ENCODE assay signal across 8 mouse cellular contexts in genomic region chr9:29585746-29586380, GRCm38 (mm10).
DNase-seq lines count a peak whose midpoint lies in the region; ATAC-seq and TF ChIP-seq lines count a peak whose summit lies in the region.

No protein-coding gene starts in this region.

- no peaks in the 10 kb centered on the region for H3K27me3 ChIP-seq in midbrain, embryonic 10.5 days (ENCODE audit: low read depth, poor library complexity, severe bottlenecking)
- H3K27me3 ChIP-seq in midbrain, embryonic 15.5 days (replicated peaks), result no peaks in the 10 kb centered on the region
- no peaks in the 10 kb centered on the region for H3K27me3 ChIP-seq in hindbrain, postnatal 0 days (ENCODE audit: insufficient read depth, low read length)
- peaks cover 16% of the 10 kb centered on the region; the same call in 1 of the 2 replicates for H3K27me3 ChIP-seq in limb, embryonic 10.5 days (ENCODE audit: low read depth, poor library complexity, severe bottlenecking)

- no peak overlapping the region for H3K27ac ChIP-seq in midbrain, embryonic 10.5 days (replicated peaks)
- no peak overlapping the region for H3K27ac ChIP-seq in midbrain, embryonic 15.5 days
- no peak overlapping the region for H3K27ac ChIP-seq in hindbrain, postnatal 0 days
- H3K27ac ChIP-seq in limb, embryonic 10.5 days, result no peak overlapping the region

- TF ChIP-seq CTCF in hindbrain, postnatal 0 days (IDR thresholded peaks at IDR 0.05; ENCODE audit: low read depth), result peak; percentile 82

- peak; percentile 50 for DNase-seq in midbrain, embryonic 10.5 days (ENCODE audit: low spot score)
- peak; percentile 13 for DNase-seq in adrenal gland, adult 8-10 months
- DNase-seq in embryo, embryonic 10 days (ENCODE audit: low spot score), result peak; percentile 77
- peak; percentile 80 for DNase-seq in hindbrain, postnatal 0 days (ENCODE audit: low spot score)
- peak; percentile 72 for DNase-seq in limb, embryonic 10.5 days (ENCODE audit: low spot score)
- DNase-seq in right cerebral cortex, postnatal 36 days (ENCODE audit: low spot score in 2 of 2), result peak; percentile 66 to 69
- no peak for DNase-seq in thymus, adult 18-20 months

- 69% methylated on average over 8 of the region's 8 CpGs for WGBS in midbrain, embryonic 10.5 days
- 54% methylated on average over 8 of the region's 8 CpGs for WGBS in midbrain, embryonic 15.5 days
- WGBS in hindbrain, postnatal 0 days, result 48% methylated on average over 8 of the region's 8 CpGs
- 68% methylated on average over 8 of the region's 8 CpGs for WGBS in limb, embryonic 10.5 days

- H3K4me2 ChIP-seq in midbrain, embryonic 15.5 days, result no peak overlapping the region
- no peak overlapping the region for H3K4me2 ChIP-seq in hindbrain, postnatal 0 days (ENCODE audit: low read depth, low read length)

- H3K9ac ChIP-seq in midbrain, embryonic 15.5 days, result no peak overlapping the region
- H3K9ac ChIP-seq in hindbrain, postnatal 0 days (replicated peaks; ENCODE audit: low read length), result no peak overlapping the region

- H3K9me3 ChIP-seq in midbrain, embryonic 10.5 days (replicated peaks), result no peaks in the 10 kb centered on the region
- no peaks in the 10 kb centered on the region for H3K9me3 ChIP-seq in midbrain, embryonic 15.5 days
- no peaks in the 10 kb centered on the region for H3K9me3 ChIP-seq in hindbrain, postnatal 0 days (ENCODE audit: low read length)
- no peaks in the 10 kb centered on the region for H3K9me3 ChIP-seq in limb, embryonic 10.5 days (replicated peaks)

- ATAC-seq in midbrain, embryonic 15.5 days (replicated peaks), result no peak
- ATAC-seq in hindbrain, postnatal 0 days, result peak; percentile 45; the same call in 1 of the 2 replicates

- H3K36me3 ChIP-seq in midbrain, embryonic 10.5 days, result no peaks in the 10 kb centered on the region
- no peaks in the 10 kb centered on the region for H3K36me3 ChIP-seq in midbrain, embryonic 15.5 days (replicated peaks)
- no peaks in the 10 kb centered on the region for H3K36me3 ChIP-seq in hindbrain, postnatal 0 days (ENCODE audit: insufficient read depth, low read length)
- H3K36me3 ChIP-seq in limb, embryonic 10.5 days, result no peaks in the 10 kb centered on the region

- no peak overlapping the region for H3K4me3 ChIP-seq in midbrain, embryonic 10.5 days
- H3K4me3 ChIP-seq in midbrain, embryonic 15.5 days, result no peak overlapping the region
- H3K4me3 ChIP-seq in hindbrain, postnatal 0 days (ENCODE audit: low read length), result no peak overlapping the region
- no peak overlapping the region for H3K4me3 ChIP-seq in limb, embryonic 10.5 days

- H3K4me1 ChIP-seq in midbrain, embryonic 10.5 days, result peaks cover 4% of the 10 kb centered on the region; the same call in 1 of the 2 replicates
- H3K4me1 ChIP-seq in midbrain, embryonic 15.5 days, result peaks cover 13% of the 10 kb centered on the region
- peaks cover 4% of the 10 kb centered on the region; the same call in 1 of the 2 replicates for H3K4me1 ChIP-seq in hindbrain, postnatal 0 days (ENCODE audit: insufficient read depth, low read length)
- H3K4me1 ChIP-seq in limb, embryonic 10.5 days, result peaks cover 8% of the 10 kb centered on the region; the same call in 1 of the 2 replicates

Comparison
In these comparisons a context has a peak if more than half of its experiments do, and no peak if none do; other contexts are left out.
1. DNase-seq: peak in midbrain, embryonic 10.5 days (single experiment), adrenal gland, adult 8-10 months (single experiment), embryo, embryonic 10 days (single experiment), hindbrain, postnatal 0 days (single experiment), limb, embryonic 10.5 days (single experiment) and right cerebral cortex, postnatal 36 days (2 of 2); none in thymus, adult 18-20 months (0 of 2).